Mouse (Mus musculus) MEL (cell line): ENCODE measurements at regions not wholly inside any gene's neighbourhood (a gene's known extent, or its start where the extent isn't known, plus 50 kb on each side); places are given as distances from the start of the nearest gene placed in this dataset.

ENCODE experiments used
- CHD2 ChIP-seq: IDR thresholded peaks from 2 replicates; pipeline ENCODE4 v1.6.1; 2011; ENCODE audit warnings: low read length, improper control_type of control experiment
- CTCF ChIP-seq, 3 experiments: IDR thresholded peaks in 2 of 3; conservative IDR thresholded peaks in 1 of 3; 2 replicates each; pipeline ENCODE4 v1.5.1; 2011 to 2012; ENCODE audit warnings: low read length in 3 of 3, low read depth in 2 of 3, mild to moderate bottlenecking in 2 of 3, improper control_type of control experiment in 1 of 3, inconsistent platforms in 1 of 3, mixed read lengths in 1 of 3, moderate library complexity in 1 of 3; ENCODE audit not compliant: control insufficient read depth in 1 of 3, insufficient read depth in 1 of 3, poor library complexity in 1 of 3, severe bottlenecking in 1 of 3
- NELFE ChIP-seq: IDR thresholded peaks from 2 replicates; pipeline ENCODE4 v1.6.1; 2011; ENCODE audit warnings: low read depth, low read length, improper control_type of control experiment
- RAD21 ChIP-seq: IDR thresholded peaks from 2 replicates; pipeline ENCODE4 v1.6.1; 2011; ENCODE audit warnings: mild to moderate bottlenecking, low read depth, low read length, improper control_type of control experiment

DNA sequence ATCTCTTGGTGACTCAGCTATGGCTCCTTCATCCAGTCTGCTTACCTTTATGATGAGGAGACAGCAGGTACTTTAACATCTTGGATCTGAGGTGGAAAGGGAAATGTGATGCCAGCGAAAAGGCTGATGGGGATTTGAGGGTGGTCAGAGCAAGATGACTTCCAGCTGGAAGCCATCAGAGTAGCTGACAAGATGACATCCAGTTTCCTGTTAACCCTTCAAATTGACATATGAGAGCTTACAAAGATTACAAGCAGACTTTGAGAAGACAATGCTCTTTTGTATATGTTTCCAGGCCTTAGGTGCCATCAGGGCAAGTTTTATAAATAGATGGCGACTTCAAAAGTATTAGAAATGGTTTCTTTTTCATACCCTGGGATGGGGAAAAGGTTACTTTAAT is 621.3 kb upstream of the A1bg start:
- no peak for TF ChIP-seq CTCF (IDR thresholded peaks at IDR 0.05 in 2 of 3, conservative IDR thresholded peaks at IDR 0.05 in 1 of 3; ENCODE audit: control insufficient read depth in 1 of 3, insufficient read depth in 1 of 3, low read depth in 2 of 3, low read length in 3 of 3, poor library complexity in 1 of 3, severe bottlenecking in 1 of 3)
- TF ChIP-seq CHD2, result no peak
- TF ChIP-seq RAD21, result no peak
- no peak for TF ChIP-seq NELFE
